Mouse (Mus musculus) T-helper 1 cell (primary cell): ENCODE results near the gene Nostrin.

Experiments
- in situ Hi-C: fragments of 300-600 bp; cut with MboI, MseI; formaldehyde crosslinking; loops from one replicate; pipeline ENCODE4 v1.15.1; 2025; ENCODE audit warnings: high pct_unique_total_duplicates

The Nostrin gene

GRCm38 (mm10) chr2:69135661-69136576 lies at the start of gene Nostrin:
TSS of gene Nostrin (plus strand) at chr2:69135800.
- in situ Hi-C loops, result no loop called here

GRCm38 (mm10) chr2:69086505-69087260 lies 48.9 kb upstream of the Nostrin start:
- in situ Hi-C loops, result no loop called here

GRCm38 (mm10) chr2:69095836-69096235 lies 39.8 kb upstream of the Nostrin start:
- in situ Hi-C loops, result loop anchor here (5.0 kb wide), 2 partner anchors 309 to 529 kb away; no protein-coding TSS in a partner anchor

DNA sequence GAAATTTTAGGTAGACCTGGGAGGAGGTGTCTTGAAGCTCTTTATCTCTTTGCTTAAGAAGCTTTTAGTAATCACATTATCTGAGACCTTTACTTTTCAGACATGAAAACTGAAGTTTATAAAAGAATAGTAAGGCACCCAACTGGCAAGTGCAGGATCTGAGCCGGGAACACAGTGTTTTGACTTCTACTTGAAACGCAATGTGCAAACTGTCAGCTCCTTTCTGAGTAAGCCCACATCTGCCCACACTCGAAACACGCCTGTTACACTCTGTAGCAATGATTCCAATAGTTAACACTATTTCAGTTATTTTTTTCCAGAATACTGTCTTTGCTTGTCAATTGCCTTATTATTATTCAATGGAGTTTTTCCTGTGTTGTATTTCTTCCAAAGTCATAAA lies 38.8 kb upstream of the Nostrin start:
- in situ Hi-C loops, result loop anchor here (5.0 kb wide), 2 partner anchors 310 to 530 kb away; no protein-coding TSS in a partner anchor

DNA sequence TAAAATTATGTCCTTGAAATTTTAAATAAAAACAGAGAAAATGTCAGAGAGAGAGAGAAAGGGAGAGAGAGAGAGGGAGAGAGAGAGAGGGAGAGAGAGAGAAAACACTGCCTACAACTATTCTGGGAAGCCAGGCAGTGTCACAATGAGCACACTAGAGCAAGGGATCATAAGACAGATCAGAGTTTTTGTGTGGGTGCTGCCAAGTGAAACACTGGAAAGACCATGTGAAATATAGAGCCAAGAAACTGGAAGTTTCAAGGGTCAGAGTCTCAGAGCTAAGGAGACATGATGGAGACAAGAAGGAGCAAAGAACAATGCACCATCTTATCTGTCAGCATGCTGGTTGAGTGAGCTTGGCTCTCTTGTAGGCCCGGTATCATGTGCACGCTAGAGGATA lies 38.1 kb upstream of the Nostrin start:
- in situ Hi-C loops, result loop anchor here (5.0 kb wide), 2 partner anchors 310 to 530 kb away; no protein-coding TSS in a partner anchor

GRCm38 (mm10) chr2:69098701-69099100 lies 36.9 kb upstream of the Nostrin start:
- in situ Hi-C loops, result loop anchor here (5.0 kb wide), 2 partner anchors 311 to 531 kb away; no protein-coding TSS in a partner anchor

DNA sequence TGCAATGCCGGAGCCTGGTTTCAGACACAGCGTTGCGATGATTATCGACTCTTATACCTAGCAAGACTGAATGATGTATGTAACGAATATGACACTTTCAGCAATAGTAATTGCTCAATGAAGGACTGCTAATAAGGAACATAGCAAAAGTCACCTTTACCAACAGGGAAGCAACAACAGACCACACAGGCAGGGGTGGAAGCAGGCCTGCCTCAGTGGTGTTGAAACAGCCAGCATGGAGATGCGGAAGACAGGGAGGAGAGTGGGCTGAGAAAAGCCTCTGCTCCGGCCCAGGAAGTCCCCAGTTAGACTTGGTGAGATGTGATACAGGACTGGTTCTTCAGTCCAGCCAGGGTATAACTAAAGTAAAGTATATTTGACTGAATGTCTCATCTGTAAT lies 36.5 kb upstream of the Nostrin start:
- in situ Hi-C loops, result loop anchor here (5.0 kb wide), 2 partner anchors 312 to 532 kb away; no protein-coding TSS in a partner anchor

DNA sequence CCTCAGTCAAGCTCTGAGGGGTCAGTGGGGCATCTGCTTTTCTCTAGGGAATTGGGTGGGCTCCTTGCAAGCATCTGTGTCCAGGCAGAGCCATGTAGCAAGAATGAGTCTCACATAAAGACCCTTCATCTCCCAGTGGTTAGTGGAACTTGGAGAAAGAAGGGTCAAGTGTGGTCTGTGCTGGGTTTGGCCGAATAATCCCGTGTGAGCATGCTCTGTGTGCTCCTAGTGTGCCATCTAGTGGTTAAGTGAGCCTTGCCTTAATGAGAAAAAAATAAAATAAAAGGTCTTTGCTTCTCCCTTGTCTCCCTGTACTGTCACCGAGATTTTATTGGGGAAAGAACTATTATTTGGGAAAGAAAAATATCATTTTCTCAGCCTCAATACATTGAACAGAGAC lies 34.9 kb upstream of the Nostrin start:
- in situ Hi-C loops, result no loop called here

DNA sequence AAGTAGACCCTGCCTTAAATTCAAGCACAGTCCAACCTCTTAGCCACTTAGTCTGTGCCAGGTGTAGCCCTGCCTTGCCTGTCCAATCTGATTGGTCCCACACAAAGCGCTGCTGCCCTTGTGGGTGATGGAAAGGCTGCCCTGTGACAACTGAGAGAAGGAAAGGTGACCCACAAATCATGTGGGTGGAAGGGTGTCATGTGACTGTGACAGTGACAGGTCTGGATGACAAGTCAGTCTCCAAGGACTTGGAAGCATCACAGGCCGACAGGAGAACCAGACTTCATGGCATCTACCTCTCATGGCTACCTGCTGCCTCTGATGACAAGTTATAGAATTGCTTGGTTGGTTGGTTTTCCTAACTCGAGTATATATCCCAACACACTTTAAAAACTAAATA lies 32.1 kb upstream of the Nostrin start:
- in situ Hi-C loops, result no loop called here

DNA sequence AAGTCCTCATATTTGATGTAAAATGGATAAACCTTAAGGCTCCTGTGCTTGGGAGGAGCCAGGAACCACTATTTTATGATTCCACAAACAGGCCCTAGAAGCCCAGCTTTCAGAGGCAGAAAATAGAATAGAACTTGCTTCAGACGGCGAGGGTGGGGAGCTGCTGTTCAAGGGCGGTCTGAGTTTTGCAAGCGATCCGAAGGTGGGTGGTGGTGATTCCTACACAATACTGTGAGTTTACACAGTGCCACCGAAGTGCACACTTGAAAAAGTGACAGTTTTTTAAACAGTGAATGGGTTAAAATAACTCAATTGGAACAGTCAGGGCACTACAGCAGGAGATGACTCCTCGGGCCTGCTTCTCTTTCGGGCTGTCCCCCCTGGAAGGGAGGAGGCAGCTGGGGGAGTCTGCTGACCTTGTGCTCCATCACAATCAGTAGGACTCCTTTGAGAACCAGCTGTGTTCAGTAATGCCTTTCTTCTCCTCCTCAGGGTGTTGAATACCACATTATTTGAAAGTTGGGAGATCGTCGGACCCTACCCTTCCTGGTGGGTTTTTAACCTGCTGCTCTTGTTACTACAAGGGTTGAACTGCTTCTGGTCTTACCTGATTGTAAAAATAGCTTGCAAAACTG lies 31.0 kb upstream of the Nostrin start:
- in situ Hi-C loops, result no loop called here

DNA sequence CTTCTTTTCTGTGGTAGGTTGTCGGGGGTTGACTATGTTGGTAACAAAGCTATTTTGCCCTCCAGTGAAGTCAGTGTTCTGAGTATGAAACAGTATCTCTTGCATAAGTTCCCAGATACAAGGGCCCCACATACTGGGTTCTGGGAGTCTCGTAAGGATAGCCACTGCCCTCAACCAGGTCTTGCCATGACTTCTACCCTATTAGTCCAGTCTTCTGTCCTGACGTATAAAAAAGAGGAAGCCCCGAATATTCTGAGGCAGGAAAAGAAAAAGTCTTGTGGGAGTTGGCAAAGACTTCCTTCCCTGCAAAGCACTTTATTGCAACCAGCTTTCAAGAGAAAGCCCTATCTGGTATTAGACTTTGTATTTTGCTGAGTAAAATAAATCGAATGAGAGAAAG lies 26.4 kb upstream of the Nostrin start:
- in situ Hi-C loops, result no loop called here

DNA sequence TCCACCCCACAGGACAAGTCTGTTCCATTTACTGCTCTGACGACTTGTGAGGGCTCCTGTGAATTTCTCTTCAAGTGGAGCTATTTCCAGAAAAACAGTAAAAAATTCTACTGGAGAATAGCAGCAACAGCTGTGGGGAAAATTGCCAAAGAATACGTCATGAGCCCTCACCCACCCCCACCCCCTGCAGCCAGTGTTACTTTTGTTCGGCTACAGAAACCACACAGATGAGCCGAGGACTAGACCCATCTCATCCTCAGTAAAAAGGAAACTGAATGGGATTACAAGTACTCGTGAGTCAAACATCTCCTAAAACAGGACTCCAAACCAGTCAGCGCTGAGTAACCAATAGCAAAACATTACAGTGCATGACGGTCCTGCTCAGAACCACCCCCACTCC lies 25.9 kb upstream of the Nostrin start:
- in situ Hi-C loops, result no loop called here

DNA sequence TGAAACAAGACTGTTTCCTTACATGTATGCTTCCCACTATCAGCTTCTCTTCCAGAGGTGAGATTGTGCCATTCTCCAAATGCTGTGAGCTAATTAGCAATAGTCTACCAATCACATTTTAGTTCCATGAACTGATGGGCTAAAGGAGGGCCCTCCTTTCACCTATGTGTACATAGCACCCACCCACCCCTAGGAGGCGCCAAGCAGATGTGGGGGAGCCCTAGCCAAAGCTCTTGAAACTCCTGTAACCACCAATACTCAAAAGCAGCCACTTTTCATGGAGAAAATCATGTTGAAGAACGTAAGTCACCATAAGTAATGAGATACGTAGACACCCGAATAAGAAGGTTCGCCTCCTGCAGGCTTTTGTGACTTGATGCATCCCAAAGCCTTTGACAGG lies 23.0 kb upstream of the Nostrin start:
- in situ Hi-C loops, result no loop called here

GRCm38 (mm10) chr2:69113829-69114547 lies 21.6 kb upstream of the Nostrin start:
- in situ Hi-C loops, result no loop called here

DNA sequence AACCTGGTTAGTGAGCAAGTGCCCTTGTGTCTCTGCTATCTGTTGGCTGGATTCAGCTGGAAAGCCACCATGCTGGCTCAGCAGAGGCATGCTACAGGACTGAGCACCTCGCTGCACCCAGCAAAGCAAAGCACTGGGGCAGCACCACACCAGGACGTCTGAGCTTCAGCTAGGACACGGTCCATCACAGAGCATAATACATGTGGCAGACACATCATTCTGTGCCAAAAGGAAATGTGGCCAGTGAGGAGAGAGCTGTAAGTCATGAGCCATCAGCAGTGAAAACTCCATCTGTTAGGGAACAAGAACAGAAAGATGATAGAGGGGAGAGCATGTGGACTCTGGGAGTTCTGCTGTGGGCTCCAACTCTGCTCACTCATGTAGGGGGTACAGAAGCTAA lies 19.7 kb upstream of the Nostrin start:
- in situ Hi-C loops, result no loop called here

DNA sequence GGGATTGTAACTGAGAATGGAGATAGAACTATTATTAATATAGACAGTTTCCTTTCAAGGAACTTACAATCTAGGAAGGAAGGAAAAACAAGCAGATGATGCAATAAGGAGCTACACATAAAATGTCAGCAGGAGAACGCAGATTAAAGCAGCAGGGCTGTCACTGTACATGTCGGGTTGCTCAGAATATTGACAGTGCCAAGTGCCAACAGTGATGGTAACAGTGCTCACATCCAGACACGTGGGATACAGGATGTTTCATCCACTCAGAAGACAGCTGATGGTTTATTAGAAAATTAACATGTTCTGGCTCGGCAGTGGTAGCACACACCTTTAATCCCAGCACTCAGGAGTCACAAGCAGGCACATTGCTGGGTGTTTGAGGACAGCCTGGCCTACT lies 18.8 kb upstream of the Nostrin start:
- in situ Hi-C loops, result no loop called here

DNA sequence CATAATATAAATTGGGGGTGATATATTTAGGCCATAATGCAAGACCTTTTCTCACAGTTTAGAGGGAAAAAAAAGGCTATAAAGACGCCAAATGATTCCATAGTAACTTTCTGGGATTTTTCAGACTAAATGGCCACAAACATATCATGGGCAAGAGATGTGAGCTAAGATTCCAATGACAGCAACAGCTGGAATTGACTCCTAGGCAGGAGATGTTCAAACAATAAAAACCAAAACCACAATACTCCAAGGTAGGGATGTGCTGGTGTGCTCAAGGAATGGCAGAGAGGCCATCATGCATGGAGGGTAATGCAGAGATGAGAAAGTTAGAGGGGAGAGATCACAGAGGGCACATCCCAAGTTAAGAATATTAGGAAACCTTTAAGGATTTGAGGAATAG lies 16.6 kb upstream of the Nostrin start:
- in situ Hi-C loops, result no loop called here

- in situ Hi-C loops, result no loop called here
Measured at GRCm38 (mm10) chr2:69119718-69120117, 15.9 kb upstream of the Nostrin start.

DNA sequence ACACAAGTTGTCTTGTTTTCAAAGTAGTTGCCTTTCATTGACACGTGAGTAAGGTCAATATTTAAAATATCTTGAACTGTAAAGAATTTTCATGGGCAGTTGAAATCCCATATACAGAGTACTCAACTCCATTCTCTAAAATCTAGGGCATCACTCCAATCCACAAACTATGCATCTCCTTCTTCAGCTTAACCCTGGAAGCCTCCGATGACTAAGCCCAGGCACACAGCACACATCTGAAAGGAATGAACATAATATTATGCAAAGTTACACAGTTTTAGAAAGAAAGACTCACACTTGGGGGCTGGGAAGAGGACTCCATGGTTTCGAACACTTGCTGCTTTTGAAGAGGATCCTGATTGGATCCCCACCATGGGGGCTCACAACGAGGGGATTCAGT lies 13.9 kb upstream of the Nostrin start:
- in situ Hi-C loops, result no loop called here

GRCm38 (mm10) chr2:69125425-69125824 lies 10.2 kb upstream of the Nostrin start:
- in situ Hi-C loops, result no loop called here

DNA sequence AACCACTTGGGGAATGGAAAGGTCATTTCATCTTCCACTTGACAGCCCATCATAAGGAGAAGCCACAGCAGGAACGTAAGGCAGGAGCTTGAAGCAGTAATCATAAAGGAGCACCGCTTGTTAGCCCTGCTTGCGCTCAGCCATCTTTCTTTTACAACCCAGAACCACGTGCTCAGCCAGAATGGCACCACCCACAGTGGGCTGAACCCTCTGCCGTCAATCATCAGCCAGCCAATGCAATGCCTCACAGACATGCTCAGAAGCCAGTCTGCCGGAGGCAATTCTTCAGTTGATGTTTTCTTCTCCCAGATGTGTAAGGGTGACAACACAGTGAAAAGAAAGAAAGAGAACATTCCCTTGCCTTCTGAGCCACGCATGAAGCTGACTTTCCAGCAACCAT lies 7.3 kb upstream of the Nostrin start:
- in situ Hi-C loops, result no loop called here
